Mouse (Mus musculus) forebrain, embryonic 12.5 days (tissue): ENCODE measurements around the gene Top2a. TPM values are rescaled to one million over a fixed set of nuclear protein-coding genes. Genes with fewer than 3 reads are reported as not detected.

Source experiments
- ATAC-seq: fragments of 200-750 bp; cut with Nextera tagmentation; 2 replicates; pipeline ENCODE4 v1.8.0; 2017; ENCODE audit warnings: moderate TSS enrichment; ENCODE audit not compliant: low FRiP score
- H3K27ac ChIP-seq: fragments of 300-500 bp; sonication (generic); 2 replicates; pipeline ENCODE4 v1.5.1; 2016; ENCODE audit warnings: mild to moderate bottlenecking
- H3K27me3 ChIP-seq: fragments of 300-500 bp; sonication (generic); 2 replicates; pipeline ENCODE4 v1.6.1; 2016; ENCODE audit warnings: mild to moderate bottlenecking
- H3K36me3 ChIP-seq: fragments of 300-500 bp; sonication (generic); replicated peaks from 2 replicates; pipeline ENCODE4 v1.6.1; 2016; ENCODE audit warnings: mild to moderate bottlenecking
- H3K4me1 ChIP-seq: fragments of 300-500 bp; sonication (generic); 2 replicates; pipeline ENCODE4 v1.6.1; 2016
- H3K4me2 ChIP-seq: fragments of 300-500 bp; sonication (generic); 2 replicates; pipeline ENCODE4 v1.6.1; 2016; ENCODE audit warnings: mild to moderate bottlenecking, moderate library complexity
- H3K4me3 ChIP-seq: fragments of 300-500 bp; sonication (generic); replicated peaks from 2 replicates; pipeline ENCODE4 v1.5.1; 2016; ENCODE audit warnings: mild to moderate bottlenecking
- H3K9ac ChIP-seq: fragments of 300-500 bp; sonication (generic); 2 replicates; pipeline ENCODE4 v1.6.1; 2016; ENCODE audit warnings: mild to moderate bottlenecking
- H3K9me3 ChIP-seq: fragments of 300-500 bp; sonication (generic); 2 replicates; pipeline ENCODE4 v1.6.1; 2016
- WGBS: fragments of 180-500 bp; shearing (Covaris S2); methylation state at CpG from one replicate; pipeline ENCODE4 v1.1.7; 2016; 5-methylcytosine and 5-hydroxymethylcytosine counted together
- polyA plus RNA-seq: library from polyadenylated mRNA; unstranded; fragments of >200 nt; fragmentation: Nextera tagmentation; extraction: Ambion mirVana; gene quantifications from 2 replicates; pipeline ENCODE4 v1.2.1, GENCODE M21; 2016

Top2a gene
- polyA plus RNA-seq, 1 experiment from 2014 or later, result 355 TPM

DNA sequence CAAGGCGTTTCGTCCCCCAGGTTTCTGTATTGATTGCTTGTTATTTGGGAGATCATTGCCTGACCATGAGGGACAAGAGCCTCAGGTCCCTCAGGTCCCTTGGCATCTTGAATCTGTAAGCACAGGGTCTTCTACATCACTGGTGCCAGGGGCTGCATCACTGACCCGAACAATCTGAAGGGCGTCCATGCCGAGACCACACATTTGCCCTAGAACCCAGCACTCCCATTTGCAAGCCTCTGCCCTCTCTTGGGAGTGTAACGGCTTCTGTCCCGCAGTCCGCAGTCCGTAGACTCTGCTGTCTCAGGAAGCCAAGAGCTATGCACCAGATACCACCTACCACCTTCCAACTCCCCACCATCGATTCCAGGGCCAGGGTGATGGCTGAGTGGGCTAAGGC, 67.6 kb downstream of the Top2a start:
- Histone ChIP-seq H3K4me2 (no peak overlapping the region), H3K27ac (no peak overlapping the region), H3K9me3 (no peaks in the 10 kb centered on the region), H3K36me3 (no peaks in the 10 kb centered on the region), H3K9ac (no peak overlapping the region), H3K27me3 (peaks cover 8% of the 10 kb centered on the region), H3K4me1 (peaks cover 64% of the 10 kb centered on the region), H3K4me3 (no peak overlapping the region)
- no peak for ATAC-seq
- 81% methylated on average over 10 of the region's 10 CpGs for WGBS

DNA sequence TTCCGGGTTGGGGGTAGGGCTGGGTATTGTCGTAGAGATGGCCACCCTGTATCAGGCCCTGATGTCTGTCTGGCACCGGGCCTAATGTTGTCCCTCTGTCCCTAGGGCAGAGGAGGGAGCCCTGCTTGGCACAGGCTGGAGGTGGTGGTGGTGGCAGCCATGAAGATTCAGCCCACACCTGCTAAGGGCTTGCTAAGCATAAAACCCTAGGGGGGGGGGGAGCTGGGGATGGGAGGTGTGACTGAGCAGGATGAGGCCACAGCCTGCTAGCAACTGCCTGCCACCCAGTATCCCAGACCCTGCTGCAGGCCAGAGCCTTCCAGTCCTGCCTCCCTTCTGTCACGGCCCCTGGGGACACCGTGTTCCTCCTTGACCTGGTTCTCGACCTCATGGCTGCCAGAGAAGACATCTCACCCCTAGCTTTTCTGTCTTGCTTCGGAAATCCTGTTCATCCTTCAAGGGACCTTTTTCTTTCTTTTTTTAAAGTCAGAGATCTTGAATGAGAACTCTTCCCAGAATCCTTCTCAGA, 68.2 kb downstream of the Top2a start:
- H3K27ac ChIP-seq, result peak overlapping the region; percentile 80
- no peaks in the 10 kb centered on the region for H3K36me3 ChIP-seq
- H3K4me2 ChIP-seq, result no peak overlapping the region; the same call in 1 of the 2 replicates
- WGBS, result 35% methylated on average over 7 of the region's 7 CpGs
- H3K4me3 ChIP-seq, result no peak overlapping the region
- peaks cover 63% of the 10 kb centered on the region for H3K4me1 ChIP-seq
- H3K9me3 ChIP-seq, result no peaks in the 10 kb centered on the region
- ATAC-seq, result no peak
- H3K9ac ChIP-seq, result 0 out of 2 replicates have a peak overlapping the region, but pooled peaks have one; percentile 26
- peaks cover 2% of the 10 kb centered on the region; the same call in 1 of the 2 replicates for H3K27me3 ChIP-seq

GRCm38 (mm10) chr11:98954801-98955706, 68.9 kb downstream of the Top2a start:
- Histone ChIP-seq H3K4me3 (no peak overlapping the region), H3K9ac (peak overlapping the region; percentile 44; the same call in 1 of the 2 replicates), H3K4me2 (peak overlapping the region; percentile 40), H3K36me3 (0 out of 2 replicates have a peak, but pooled peaks cover 5% of the 10 kb centered on the region), H3K27me3 (no peaks in the 10 kb centered on the region), H3K4me1 (peaks cover 56% of the 10 kb centered on the region), H3K27ac (peak overlapping the region; percentile 80), H3K9me3 (no peaks in the 10 kb centered on the region)
- ATAC-seq, result peak; percentile 60
- WGBS, result 16% methylated on average over 17 of the region's 17 CpGs

DNA sequence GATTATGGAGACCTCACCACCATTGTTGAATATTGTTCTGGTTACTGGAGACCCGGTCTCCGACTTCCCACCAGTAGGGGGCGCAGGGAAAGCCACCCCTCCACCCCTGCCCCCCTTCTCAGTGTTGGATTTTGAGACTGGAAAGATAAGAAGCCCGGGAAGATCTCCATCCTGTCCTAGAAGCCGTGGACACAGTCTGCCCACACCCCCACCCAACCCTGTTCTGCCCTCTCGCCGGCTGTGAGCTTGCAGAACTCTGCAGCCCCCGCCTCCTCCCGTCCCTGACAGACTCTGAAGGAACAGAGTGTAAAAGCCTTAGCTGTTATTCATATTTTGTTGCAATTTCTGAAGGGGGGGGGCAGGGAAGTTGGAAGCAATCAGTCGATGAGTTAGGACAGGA, 69.6 kb downstream of the Top2a start:
- 0 out of 2 replicates have a peak, but pooled peaks cover 5% of the 10 kb centered on the region for H3K36me3 ChIP-seq
- 3% methylated on average over 10 of the region's 10 CpGs for WGBS
- no peaks in the 10 kb centered on the region for H3K27me3 ChIP-seq
- ATAC-seq, result peak; percentile 66
- H3K27ac ChIP-seq, result peak overlapping the region; percentile 80
- peak overlapping the region; percentile 40 for H3K4me2 ChIP-seq
- H3K4me1 ChIP-seq, result peaks cover 56% of the 10 kb centered on the region
- H3K9me3 ChIP-seq, result no peaks in the 10 kb centered on the region
- peak overlapping the region; percentile 44; the same call in 1 of the 2 replicates for H3K9ac ChIP-seq
- no peak overlapping the region for H3K4me3 ChIP-seq

DNA sequence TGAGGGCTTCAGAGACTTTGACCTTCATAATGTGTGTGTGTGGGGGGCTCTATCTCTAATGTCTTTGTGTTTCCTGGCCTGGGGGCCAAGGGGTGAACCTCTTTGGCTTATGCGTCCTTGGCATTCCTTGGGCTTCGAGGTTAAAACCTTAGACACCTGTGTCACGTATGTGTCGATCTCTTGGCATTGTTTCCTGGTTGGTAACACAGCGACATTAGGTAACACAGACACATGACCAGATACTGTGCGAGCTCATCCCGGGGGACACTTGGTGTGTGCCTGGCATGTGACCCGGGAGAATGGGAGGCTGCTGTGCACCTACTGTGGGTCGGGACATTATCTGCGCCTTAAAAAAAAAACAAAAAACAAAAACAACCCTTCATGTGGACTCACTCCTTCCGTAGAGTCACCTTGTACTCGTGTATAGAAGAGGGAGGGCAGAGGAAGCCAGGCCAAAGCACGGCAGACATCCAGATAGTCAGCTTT, 70.1 kb downstream of the Top2a start:
- H3K4me1 ChIP-seq, result peaks cover 52% of the 10 kb centered on the region
- H3K4me3 ChIP-seq, result no peak overlapping the region
- H3K36me3 ChIP-seq, result 0 out of 2 replicates have a peak, but pooled peaks cover 5% of the 10 kb centered on the region
- WGBS, result 41% methylated on average over 13 of the region's 13 CpGs
- H3K27me3 ChIP-seq, result no peaks in the 10 kb centered on the region
- no peaks in the 10 kb centered on the region for H3K9me3 ChIP-seq
- no peak overlapping the region for H3K9ac ChIP-seq
- ATAC-seq, result no peak
- H3K4me2 ChIP-seq, result peak overlapping the region; percentile 40
- 0 out of 2 replicates have a peak overlapping the region, but pooled peaks have one; percentile 80 for H3K27ac ChIP-seq

DNA sequence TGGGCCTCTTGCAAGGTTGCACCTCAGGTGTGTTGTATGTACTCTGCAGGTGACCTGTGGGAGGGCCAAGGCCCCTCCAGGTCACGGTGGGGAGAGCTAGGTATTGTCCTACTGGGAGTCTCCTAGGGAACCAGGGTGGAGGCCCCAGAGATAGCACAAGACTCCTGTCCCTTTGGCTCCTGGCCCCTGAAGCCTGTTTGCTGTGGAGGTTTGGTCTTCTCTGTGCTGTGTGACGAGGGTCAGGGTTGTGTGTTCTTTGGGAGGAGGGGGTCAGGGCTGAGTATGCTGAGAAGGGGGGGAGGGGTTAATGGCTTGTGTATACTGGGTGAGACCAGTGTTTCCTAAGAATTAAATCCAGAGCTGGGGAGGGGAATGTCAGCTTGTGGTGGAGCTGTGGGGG, 70.6 kb downstream of the Top2a start:
- Histone ChIP-seq H3K27ac (no peak overlapping the region), H3K4me1 (peaks cover 51% of the 10 kb centered on the region), H3K9me3 (no peaks in the 10 kb centered on the region), H3K9ac (no peak overlapping the region), H3K4me2 (no peak overlapping the region), H3K36me3 (0 out of 2 replicates have a peak, but pooled peaks cover 5% of the 10 kb centered on the region), H3K27me3 (no peaks in the 10 kb centered on the region), H3K4me3 (no peak overlapping the region)
- no peak for ATAC-seq
- WGBS, result 15% methylated on average over 2 of the region's 2 CpGs

- ATAC-seq, result no peak
- Histone ChIP-seq H3K9me3 (no peaks in the 10 kb centered on the region), H3K9ac (no peak overlapping the region), H3K4me3 (no peak overlapping the region), H3K36me3 (0 out of 2 replicates have a peak, but pooled peaks cover 5% of the 10 kb centered on the region), H3K27me3 (no peaks in the 10 kb centered on the region), H3K27ac (no peak overlapping the region), H3K4me2 (no peak overlapping the region), H3K4me1 (peaks cover 51% of the 10 kb centered on the region)
- WGBS, result 65% methylated on average over 2 of the region's 2 CpGs
These were observed 71.3 kb downstream of the Top2a start for GRCm38 (mm10) chr11:98952736-98953135.

- H3K36me3 ChIP-seq, result 0 out of 2 replicates have a peak, but pooled peaks cover 5% of the 10 kb centered on the region
- no peak for ATAC-seq
- no peak overlapping the region for H3K4me2 ChIP-seq
- peaks cover 51% of the 10 kb centered on the region for H3K4me1 ChIP-seq
- H3K4me3 ChIP-seq, result no peak overlapping the region
- no peaks in the 10 kb centered on the region for H3K9me3 ChIP-seq
- no peaks in the 10 kb centered on the region for H3K27me3 ChIP-seq
- no peak overlapping the region for H3K27ac ChIP-seq
- WGBS, result 53% methylated on average over 1 of the region's 1 CpGs
- no peak overlapping the region for H3K9ac ChIP-seq
These were observed 71.9 kb downstream of the Top2a start for GRCm38 (mm10) chr11:98952111-98952510.

DNA sequence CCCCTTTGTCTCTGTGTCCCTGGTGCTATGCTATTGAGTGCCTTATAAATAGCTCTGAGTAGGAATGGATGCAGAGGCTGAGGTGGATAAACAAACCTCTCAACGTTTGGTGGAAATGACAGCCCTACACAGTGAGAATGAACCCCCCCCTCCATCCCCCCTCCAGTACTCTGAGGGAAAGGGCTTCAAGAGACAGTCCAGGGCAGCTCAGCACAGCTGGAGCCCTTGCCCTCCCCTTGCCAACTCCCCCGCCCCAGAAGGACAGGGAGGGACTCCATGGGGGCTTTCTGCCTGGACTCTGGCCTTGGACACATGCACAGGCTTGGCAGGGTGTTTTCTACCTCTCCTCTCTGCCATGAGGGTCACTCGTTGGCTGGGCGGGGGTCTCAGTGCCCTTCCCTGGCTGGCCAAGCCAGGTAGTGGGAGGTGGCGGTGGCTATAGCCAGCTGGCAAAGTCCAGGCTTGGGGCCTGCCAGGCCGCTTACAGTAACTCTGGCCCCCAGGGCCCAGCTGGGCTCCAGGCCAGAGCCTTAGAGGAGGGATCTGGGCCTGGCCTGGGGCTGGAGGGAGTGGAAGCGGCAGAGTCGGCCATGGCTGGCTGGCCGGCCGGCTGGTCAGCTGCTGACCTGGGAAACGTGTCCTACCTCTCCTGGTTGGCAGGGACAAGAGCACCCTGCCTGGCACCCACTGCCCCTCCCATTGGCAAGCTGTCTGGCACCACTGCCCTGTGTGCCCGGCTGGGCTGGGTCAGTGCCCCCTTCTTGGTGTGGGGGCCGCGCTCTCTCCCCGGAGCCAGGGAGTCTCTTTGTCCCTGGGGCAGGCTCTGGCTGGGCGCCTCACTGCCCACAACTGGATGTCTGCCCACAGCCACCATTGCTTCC, 72.7 kb downstream of the Top2a start:
- WGBS, result 69% methylated on average over 16 of the region's 16 CpGs
- peaks cover 51% of the 10 kb centered on the region for H3K4me1 ChIP-seq

GRCm38 (mm10) chr11:98950484-98950883, 73.5 kb downstream of the Top2a start:
- H3K4me2 ChIP-seq, result no peak overlapping the region
- no peak overlapping the region for H3K4me3 ChIP-seq
- no peaks in the 10 kb centered on the region for H3K27me3 ChIP-seq
- ATAC-seq, result no peak
- peaks cover 45% of the 10 kb centered on the region for H3K4me1 ChIP-seq
- H3K27ac ChIP-seq, result no peak overlapping the region
- H3K36me3 ChIP-seq, result 0 out of 2 replicates have a peak, but pooled peaks cover 5% of the 10 kb centered on the region
- H3K9ac ChIP-seq, result no peak overlapping the region
- no peaks in the 10 kb centered on the region for H3K9me3 ChIP-seq
- WGBS, result 85% methylated on average over 9 of the region's 9 CpGs

More for the DNA sequence above, 72.7 kb downstream of the Top2a start:
- H3K9me3 ChIP-seq, result no peaks in the 10 kb centered on the region
- peak overlapping the region; percentile 63 for H3K27ac ChIP-seq
- no peak for ATAC-seq
- H3K36me3 ChIP-seq, result 0 out of 2 replicates have a peak, but pooled peaks cover 5% of the 10 kb centered on the region
- H3K27me3 ChIP-seq, result no peaks in the 10 kb centered on the region
- H3K4me3 ChIP-seq, result no peak overlapping the region
- H3K9ac ChIP-seq, result no peak overlapping the region
- H3K4me2 ChIP-seq, result no peak overlapping the region

DNA sequence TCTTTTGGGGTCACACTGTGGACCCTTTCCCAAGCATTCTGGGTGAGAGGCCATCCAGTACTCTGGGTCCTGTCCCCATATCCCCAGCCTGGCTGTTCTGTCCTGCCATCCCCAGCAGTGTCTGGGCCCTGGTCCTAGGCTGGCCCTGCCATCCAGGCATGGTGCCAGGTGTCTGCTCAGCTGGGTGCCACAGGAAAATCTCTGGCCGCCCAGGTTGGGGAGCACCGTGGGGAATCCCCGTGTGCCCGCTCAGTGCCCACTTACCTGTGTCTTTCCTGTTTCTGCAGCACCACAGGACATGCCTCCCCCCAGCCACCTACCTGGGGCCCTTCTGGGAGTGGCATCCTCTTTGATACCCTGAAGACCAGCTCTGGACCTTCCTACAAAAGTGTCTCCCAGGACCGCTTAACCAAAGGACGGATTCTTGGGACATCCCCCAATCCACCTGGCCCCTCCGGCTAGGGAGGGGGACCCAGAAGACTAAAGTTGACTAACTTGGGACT, 74.0 kb downstream of the Top2a start:
- 83% methylated on average over 7 of the region's 7 CpGs for WGBS
- Histone ChIP-seq H3K9me3 (no peaks in the 10 kb centered on the region), H3K4me1 (peaks cover 44% of the 10 kb centered on the region), H3K27ac (no peak overlapping the region), H3K4me3 (no peak overlapping the region), H3K4me2 (no peak overlapping the region), H3K27me3 (no peaks in the 10 kb centered on the region), H3K36me3 (0 out of 2 replicates have a peak, but pooled peaks cover 5% of the 10 kb centered on the region), H3K9ac (no peak overlapping the region)
- no peak for ATAC-seq
